Mouse (Mus musculus): Measurements from ENCODE around the gene Ankrd11.
A peak's percentile ranks its signal among the peaks of the same experiment; 100 is the strongest.

The Ankrd11 gene

DNA sequence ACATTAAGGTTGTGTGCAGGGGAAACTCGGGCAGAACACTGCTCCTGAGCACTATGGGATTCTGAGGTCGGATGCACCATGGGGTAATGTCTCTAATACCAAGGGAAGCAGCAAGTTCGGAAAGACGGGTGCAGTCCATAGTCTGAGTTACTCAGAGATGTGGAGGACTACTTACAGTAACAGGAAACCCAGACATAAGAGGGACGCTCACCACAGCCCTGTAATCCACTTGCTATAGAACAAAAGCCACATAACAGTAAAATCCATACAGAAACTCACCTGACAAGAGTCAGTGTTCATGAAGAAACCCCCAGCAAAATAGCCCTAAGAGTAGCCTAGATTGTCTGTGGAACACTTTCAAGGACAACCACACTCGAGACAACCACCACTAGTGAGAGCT lies 118.0 kb downstream of the Ankrd11 start:
- DNase-seq: no peak

DNA sequence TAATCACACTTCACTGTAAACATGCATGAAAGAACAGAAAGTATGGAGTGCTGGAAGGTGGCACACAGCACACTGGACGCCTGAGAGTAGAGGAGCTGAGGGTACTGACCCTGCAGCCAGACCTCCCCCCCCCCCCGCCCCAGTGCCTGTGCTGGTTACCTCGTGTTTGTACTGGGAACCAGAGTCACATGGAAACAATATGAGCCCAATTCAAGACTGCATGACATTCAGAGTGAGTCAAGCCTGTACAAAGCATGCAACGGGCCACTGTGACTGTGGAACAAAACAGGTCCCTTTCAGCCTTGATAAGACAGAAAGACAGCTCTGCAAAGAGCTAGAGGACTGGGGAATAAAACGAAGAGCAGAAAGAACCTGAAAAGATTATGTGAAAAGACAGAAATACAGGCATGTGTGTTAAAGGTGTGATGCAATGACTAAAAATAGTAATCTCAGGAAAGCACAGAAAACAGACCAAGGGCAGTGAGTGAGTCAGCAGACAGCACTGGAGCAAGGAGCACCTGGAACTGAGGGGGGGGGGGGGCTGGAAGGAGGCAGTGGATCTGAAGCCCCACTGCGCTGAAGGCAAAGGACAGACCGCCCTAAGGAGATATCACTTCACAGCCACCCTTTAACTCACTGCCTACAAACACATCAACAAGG lies 118.5 kb downstream of the Ankrd11 start:
- no peak for DNase-seq

DNA sequence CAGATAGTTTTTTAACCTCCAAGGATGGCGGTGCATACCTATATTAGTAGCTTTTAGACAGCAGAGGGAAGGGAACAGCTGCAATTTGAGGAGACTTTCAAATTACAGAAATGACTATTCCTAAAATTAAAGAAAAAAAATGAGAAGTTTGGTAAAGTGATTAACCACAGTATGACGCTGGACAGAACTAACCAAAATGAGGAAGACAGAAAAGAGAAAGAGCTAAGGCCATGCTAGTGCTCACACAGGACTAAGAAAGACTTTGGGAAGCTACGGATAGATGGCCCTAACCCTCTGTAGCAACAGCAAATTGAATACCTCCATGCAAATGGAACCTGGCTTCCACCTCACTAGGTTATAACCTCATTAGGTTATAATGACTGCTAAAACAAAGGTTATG lies 119.1 kb downstream of the Ankrd11 start:
- no peak for DNase-seq

DNA sequence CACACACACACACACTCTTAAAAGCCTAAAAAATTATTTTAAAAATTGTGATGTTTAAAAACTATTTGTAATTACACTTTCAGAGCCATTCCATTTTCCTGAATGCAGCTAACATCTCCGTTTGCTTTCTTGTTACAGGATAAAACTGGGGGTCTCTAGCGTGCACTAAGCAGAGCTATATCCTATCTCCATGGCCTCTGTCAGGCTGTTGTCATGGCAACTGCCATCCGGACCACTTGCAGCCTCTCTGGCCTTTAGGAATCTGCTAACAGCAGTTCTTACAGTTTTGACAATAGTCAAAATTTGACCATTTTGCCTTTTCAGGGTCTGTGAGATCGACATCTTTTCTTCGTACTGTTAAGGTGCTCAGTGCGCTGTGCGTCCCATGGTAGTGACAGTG lies 121.2 kb downstream of the Ankrd11 start:
- no peak for DNase-seq

DNA sequence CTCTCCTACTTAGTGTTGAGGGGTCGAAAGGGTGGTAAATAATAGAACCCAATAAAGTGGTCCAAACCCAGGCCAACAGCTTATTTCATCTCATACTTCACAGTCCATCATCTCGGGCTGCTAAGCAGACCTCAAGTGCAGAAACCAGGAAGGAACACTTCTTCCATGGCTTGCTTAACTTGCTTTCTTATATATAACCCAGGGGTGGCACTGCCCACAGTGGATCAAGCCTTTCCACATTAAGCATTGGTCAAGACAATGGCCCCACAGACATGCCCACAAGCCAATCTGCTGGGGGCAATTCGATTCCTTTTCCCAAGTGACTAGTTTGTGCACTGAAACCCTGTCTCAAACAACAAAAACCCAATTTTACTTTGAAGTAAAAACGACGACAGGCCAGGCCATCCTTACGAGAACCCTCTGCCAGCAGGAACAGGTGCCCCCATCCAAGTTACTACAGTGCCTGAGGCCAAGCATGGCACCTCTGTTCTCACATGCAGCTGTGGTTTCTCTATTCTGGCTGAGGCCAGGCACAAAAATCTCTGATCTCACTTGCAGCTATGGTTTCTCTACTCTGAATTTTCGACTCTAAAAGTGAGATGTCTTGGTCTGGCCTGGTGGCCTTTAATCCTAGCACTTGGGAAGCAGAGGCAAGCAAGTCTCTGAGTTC lies 123.5 kb downstream of the Ankrd11 start:
- no peak for DNase-seq

DNA sequence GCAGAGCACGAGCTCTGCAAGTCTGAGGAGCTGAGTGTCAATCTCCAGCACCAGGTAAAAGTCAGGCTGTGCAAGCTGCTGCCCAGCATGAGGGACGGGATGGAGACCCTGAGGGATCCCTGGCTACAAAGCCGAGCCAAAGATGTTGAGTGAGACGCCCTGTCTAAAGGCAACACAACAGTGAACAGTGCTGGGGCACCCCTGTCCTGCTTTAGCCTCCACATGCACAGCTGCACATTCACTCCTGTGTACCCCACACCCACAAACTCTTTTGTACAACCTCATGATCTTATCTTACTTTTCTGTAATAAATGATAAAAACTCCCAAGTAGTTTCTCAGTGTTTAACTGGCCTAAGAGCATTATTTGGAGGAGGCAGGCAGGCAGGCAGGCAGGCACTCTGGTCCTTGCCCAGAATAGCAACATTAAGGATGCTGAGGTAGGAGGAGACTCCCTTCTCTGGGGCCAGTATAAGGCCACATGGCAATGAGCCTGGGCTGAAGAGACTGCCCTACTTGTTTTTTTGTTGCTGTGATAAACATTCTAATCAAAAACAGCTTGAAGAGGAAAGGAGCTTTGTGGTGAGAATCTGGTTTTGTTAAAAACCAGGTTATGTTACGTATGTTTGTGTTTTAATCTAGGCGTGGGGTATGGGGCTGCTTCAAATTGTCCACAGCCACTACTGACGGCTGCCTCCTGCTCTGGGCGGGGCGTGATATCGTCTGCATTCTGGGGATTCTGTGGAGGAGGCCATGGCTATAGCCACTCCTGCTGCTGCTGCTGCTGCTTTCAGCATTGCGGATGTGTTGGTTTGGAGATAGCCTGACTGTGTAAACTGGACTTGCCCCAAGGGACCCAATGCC lies 124.3 kb downstream of the Ankrd11 start:
- DNase-seq: no peak

DNA sequence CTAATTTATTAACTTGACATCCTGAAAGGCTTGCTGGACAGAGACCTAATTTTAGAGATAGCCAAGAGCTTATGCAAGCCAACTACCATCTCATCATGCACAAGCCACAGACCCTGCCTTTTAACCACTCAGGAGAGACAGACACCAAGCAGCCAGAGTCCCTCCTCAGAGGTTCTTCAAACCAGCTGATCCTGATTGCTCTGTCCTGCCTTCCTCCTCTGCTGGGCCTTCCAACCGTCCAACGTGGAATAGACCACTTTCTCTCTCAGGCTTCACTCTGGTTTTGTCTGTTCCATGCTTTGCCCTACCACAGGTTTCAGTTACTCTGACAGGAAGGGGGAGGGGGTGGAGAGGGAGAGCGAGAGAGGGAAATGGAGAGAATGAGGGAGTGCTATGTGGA lies 125.3 kb downstream of the Ankrd11 start:
- DNase-seq: no peak

DNA sequence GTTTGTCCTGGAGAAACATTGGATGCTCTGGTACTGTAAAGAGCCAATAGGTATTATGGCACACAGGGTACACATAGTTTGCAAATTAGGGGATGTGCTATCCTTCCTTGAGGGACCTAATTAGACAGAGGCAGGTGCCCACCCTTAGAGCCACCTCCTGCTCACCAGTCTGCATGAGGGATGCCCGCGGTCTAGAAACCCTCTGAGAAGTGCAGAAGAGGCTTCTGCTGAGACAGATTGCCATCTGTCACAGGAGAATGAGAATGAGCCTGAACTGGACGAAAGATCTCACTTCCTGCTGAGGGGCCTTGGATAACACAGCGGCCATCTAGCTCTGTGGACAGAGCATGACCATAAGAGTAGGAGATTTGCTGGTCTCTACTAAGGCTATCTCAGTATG lies 129.2 kb downstream of the Ankrd11 start:
- peak; percentile 48 for DNase-seq

DNA sequence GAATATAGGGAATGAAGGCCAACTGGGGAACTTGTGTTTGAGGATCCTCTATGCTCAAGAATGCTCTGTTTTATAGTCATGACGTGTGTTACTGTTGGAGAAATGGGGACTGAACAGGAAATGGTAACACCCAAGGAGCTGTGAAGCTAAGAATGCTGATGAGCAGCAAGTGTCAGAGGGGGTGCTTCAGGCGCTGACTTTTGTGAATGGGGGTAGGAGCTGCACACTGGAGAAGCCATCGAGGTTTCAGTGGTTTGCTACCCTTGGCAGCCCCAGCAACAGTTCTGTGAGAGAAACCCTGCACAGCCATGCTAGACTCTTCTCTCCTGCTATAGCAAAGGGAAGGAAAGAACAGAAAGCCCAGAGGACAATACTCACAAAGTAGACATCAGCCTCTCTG lies 129.9 kb downstream of the Ankrd11 start:
- DNase-seq: no peak

DNA sequence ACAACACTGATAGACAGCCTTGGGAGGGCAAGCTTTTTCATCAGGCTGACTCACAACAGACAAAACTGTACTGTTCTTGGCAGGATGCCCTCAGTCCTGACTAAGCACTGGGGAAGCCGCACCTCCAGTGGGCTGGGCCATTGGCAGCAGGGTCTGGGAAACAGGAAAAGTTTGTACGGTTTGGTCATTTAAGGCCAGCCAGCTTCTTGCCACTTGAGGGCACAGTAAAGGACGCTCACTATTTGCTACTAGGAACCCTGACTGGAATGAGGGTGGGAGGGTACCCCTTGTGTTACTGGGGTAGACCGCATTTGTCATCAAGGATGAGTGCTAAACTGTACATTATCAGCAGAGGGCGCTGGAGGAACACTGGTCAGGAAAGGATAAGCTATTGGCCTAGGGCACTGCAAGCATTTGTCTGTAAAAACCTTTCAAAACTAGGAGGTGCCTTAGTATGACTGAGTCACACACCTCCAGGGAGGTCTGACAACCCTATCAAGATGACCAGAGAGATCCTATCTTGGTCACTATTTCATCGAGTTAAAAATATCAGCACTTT lies 135.5 kb downstream of the Ankrd11 start:
- peak; percentile 82 for DNase-seq

DNA sequence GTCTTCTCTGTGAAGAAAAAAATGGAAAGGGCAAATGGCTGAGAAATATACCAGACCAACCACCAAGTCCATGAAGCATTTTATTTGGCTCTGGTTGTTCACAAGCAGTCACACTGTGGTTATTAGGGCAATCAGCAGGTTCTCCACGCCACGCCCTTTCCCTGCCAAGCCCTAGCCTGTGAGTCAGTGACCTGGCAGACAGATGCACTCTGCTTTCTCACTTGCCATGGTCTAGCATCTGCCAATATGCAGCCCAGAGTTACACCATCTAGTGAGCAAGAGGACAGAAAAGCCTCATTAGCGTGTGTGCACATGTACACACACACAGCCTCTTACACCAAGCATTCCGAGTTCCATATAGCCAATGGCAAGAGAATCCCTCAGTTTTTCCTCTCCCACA lies 136.7 kb downstream of the Ankrd11 start:
- no peak for DNase-seq

DNA sequence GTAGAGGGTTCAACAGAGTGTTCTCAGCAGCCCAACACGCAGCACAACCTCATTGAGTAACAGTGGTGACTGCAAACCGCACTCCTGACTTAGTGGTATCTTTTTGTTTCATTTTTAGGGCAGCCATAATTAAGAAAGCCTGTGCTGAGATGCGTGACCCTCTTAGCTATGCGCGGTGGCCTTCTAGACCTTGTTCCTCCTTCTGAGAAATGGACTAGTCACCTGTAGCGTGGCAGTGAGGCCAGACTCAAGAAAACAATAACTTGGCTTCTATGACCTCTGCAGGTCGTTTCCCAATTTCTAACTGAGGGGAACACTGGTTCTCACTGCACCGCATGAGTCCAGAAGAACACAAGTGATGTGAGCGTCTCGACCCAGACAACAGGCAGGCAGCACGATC lies 137.6 kb downstream of the Ankrd11 start:
- no peak for DNase-seq

DNA sequence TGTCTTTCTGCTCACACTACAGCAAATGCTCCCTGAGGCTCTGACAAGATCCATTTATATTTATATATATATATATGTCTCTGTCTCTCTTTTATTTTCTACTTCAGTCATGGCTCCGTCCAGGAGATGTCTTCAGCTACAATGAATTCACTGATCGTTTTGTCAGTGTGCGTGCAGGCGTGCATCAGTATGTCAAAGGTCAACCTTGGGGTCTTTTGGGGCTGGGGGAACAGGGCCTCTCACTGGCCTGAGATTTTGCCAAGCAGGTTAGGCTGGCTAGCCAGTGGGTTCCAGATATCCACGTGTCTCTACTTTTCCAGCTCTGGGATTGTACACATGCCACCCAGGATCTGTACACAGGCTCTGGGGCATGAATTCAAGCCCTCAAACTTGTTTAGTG lies 139.1 kb downstream of the Ankrd11 start:
- DNase-seq: no peak

DNA sequence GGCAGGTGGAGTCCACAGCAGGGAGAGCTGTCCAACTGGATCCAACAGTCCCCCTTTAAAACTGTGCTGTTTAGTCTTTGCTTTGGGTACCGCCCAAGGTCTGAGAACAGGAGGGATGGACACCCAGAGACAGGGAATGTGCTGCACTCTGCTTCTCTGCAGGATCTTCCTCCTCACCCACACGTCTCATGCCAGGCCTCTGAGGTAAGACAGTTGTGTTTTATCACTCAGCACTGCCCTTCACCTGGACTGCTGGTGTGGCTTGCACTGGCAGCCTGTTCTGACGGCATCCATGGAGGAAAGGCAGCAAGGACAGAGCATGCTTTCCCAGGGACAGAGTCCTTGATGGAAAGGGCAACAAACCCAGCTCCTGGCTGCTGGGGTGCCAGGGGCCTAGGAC lies 139.5 kb downstream of the Ankrd11 start:
- DNase-seq: no peak

DNA sequence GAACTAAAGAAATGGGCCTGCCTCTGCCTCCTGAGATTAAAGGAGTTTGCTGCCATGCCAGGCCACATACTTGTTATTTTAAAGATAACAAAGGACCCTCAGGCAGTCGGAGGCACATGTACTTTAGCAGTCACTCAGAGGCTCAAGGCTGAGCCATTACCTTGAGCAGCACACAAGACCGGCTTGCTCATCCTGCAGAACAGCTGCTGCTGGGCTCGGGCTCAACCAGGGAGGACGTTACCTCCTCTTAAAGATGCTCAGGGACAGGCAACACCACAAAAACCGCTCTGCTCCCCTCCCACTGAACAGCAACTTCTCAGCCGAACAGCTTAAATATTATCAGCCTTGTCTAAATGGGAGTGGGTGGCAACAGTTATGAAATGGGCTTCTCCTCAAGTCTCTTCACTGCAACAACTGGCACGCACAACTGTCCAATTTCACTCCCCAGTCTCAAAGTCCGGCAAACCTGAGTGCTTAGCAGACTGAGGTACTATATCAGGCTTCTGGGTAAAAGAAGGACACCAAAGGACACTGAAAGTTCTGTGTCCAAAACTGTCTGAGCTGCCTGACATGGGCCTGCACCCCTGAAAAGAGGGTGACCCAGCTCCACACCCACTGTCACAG lies 140.1 kb downstream of the Ankrd11 start:
- no peak for DNase-seq

DNA sequence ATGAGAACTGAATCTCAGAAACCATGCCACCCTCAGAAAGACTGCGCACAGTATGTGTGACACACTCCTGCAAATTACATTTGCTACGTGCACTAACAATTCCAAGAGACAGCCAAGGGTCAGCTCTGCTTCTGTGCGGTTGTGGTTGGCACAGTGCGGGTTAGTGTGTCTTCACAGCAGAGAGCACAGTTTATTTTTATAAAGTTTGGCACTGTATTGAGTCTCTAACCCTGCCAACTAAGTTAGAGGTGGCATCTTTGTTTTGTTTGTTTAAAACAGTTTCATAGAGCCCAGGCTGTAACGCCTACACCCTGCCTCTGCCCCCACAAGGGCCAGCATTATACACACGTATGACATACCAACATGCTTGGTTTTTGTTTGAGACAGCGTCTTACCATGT lies 140.6 kb downstream of the Ankrd11 start:
- DNase-seq: no peak

DNA sequence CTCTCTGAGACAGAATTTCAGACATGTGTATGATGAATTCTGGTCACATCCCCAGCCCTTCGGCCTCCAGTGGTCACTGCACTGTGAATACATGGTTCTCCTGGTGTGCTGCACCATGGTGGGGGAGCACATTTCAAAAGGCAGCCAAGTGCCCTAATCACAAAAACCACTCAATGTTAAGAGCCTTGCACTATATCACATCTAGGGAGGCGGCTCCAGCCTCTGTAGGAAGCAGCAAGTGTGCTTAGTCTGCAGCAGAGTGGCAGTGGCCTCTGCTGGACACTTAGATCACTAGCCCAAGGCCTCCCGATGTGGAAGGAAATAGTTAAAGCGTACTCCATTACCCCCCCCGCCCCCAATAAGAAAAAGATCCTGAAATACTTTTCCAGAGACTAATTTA lies 143.0 kb downstream of the Ankrd11 start:
- no peak for DNase-seq

DNA sequence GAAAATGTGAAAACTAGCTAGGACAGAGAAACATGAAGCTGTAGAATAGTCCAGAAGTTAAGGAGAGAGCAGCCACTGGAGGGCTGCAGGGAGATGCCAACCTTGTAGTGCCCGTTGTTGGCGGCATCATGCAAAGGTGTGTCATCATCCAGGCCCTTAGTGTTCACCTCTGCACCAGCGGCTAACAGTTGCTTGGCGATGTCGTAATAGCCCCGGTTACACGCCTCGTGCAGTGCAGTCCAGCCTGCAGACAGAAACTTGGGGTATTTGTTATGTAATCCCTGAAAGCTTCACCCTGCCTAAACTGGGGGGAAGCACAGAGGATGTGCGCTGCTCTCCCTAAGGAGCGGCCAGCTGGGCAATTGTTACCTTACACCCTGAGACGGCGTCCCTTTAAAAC lies 143.6 kb downstream of the Ankrd11 start:
- DNase-seq: no peak

DNA sequence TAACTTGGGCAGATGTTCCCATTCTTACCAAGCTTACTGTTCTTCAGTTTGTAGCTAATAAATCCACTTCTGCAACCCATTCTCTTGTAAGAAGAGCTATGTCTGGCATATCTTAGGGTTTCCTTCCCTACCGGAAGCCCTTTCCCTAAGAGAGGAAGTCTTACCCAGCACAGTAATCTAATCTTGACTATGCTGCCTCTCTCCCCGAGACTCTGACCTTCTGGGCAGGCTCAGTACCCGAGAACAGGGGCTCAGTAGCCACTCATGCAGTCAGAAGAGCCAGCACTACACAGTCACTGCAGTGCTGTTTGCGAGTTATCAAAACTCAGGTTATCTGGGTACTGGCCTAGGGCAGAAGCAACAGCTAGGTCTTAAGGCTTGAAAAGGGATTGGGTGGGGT lies 144.1 kb downstream of the Ankrd11 start:
- no peak for DNase-seq

DNA sequence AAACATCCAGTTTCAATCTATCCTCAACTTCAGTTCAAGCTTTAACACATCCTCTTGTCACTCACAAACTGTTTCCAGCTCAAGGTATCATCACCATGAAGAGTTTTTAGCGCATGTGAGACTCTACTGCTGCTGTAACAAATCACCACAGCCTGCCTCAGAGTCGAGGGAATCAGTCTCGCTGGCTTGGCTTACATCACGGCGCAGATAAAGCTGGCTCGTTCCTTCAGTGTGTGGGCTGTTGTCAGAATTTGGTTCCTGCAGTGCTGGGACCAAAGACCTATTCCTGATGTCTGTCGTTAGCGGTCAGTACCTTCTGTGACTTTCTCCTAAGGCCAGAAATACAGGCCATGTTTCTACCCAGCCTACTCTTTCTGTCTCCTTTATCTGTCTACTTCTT lies 144.9 kb downstream of the Ankrd11 start:
- no peak for DNase-seq

DNA sequence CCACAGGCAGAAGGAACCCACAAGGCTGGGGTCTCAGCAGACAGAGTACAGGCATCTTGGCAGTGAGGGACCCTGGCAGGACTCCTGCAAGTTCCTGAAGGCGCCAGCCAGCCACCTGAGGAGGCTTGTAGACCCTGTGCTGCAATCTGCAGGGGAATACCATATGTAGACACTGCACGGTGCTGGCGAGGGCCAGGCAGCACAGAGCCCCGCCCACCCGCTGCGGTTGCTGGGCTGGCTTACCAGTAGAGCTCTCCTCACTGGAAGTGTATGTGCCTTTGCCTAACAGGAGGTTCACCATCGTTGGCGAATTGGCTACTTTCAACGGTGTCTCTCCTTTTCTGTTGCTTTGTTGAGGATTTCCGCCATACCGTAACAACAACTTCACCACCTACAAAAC lies 145.8 kb downstream of the Ankrd11 start:
- no peak for DNase-seq

DNA sequence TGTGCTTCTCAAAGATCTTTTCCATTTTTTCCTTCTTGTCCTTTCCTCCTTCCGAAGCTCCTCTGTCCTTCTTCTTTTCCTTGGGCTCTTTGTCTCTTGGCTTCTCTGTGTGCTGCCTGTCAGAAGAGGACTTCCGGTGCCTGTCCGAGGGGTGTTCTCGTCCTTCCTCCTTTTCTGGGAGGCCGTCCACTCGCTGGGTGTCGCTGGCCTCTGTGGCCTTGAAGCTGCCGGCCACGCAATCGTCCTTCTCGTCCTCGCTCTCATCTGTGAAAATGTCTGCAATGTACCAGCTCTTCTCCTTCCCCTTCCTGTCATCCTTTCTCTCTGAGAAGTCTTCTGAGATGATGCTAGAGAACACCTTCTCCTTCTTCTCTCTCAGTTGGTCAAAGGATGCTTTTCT lies 148.6 kb downstream of the Ankrd11 start:
- no peak for DNase-seq

DNA sequence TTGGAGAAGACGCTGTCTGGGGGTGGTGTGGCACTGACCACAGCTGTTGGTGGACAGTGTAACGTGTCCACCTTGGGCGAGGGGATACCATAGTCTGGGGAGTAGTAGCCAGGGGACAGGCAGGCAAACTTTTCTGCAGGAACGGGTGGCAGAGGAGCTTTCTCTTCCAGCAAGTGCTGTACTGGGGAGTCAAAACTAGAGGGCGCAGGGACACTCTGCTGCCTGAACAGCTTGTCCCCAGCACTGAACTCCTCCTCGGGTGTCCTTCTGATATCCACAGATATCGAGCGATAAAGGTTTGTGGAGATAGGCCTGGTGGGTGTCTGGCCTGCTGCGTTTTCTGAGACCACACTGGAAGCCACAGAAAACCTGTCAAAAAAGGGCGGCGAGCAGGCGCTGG lies 150.6 kb downstream of the Ankrd11 start:
- no peak for DNase-seq

Data from cerebellum, adult 11 months (tissue).